Mouse (Mus musculus) kidney, adult 9 months (tissue): Measurements from ENCODE around the gene Dennd5b.
A peak's percentile ranks its signal among the peaks of the same experiment; 100 is the strongest.

ENCODE experiments used
- DNase-seq: peaks from one replicate; pipeline ENCODE4 v3.0.0; 2022

Gene Dennd5b

DNA sequence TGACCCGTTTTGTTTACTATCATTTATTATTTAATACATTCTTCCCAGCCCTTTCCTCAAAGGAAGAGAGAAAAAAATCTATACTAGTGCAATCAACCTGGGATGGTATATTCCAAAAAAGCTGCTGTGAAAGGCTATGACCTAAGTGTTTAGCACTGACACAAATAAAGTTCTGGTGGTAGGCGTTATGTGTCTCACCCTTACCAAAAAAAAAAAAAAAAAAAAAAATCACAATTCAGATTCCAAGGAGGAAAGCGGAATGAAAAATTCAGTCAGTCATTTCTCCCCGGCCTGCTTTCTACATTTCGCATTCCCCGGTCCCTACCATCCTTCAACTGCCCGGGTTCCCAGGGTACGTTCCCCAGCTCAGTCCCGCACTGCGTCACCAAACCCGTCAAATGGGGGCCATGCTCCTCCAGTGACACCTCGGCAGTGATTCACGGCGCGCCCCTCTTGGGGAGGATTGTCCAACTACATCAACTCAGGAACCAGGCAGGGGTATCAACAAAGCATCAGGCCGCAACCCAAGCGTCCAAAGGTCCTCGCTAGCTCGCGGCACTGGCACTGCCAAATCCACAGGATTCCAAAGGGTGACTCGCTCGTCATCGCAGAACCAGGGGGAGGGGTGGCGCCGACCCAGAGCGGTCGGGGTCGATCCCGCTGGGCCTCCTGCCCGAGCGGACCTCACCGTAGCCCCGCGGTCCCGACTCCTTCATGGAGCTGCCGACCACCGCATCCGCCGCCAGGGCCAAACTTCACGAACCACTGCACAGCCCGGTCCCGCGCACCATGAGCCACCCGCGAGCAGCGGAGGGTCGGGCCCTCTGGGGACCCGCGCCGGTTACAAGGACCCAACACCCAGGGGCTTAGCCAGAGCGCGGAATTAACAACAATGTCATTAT, 1.1 kb downstream of the Dennd5b start:
- peak; percentile 91 for DNase-seq

DNA sequence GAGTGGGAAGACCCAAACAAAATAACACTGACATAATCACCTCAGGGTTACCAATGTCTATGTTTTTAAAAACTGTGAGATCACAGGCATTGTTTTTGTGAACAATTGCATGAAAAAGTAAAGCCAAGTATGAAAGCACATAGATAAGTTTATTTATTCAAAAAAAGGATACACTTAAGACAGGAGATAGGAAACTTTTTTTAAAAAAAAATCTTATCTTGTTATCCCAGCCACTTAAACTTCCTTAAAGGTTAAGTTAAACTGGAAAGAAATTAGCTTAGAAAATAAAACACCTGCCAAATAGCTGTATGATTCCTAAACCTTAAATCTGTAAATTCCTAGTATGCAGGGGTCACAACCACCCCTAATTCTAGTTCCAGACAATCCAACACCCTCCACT, 2.5 kb downstream of the Dennd5b start:
- no peak for DNase-seq

DNA sequence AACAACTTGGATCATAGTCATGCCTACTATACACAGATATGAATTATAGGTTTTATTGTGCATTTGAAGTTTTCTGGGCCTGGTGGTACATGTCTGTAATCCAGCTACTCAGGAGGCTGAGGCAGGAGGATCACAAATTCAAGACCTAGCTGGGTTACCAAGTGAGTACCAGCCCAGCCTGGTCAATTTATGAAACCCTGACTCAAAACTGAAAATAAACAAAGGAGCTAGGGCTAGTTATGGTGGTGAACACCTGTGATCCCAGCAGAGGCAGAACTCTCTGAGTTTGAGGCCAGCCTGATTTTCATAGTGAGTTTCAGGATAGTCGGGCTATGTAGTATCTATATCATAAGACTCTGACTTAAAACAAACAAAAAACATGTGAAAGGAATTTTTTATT, 4.2 kb downstream of the Dennd5b start:
- DNase-seq, result no peak

DNA sequence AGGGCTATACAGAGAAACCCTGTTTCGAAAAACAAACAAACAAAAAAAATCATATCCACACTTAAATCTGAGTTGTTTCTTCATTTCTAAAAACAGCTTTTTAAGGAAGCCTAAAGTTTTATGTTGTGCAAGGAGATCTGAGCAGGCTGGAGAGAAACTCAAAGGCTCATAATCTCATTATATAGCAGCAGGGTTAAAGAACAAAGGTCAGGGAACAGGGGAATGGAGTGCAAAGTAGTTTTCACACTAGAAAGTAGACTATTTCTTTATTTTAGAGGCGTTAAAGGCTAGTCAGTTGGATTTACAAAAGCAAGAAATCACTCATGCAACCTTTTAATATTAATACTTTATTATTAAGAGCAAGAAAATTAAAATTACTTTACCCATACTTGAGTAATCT, 5.2 kb downstream of the Dennd5b start:
- peak; percentile 49 for DNase-seq

DNA sequence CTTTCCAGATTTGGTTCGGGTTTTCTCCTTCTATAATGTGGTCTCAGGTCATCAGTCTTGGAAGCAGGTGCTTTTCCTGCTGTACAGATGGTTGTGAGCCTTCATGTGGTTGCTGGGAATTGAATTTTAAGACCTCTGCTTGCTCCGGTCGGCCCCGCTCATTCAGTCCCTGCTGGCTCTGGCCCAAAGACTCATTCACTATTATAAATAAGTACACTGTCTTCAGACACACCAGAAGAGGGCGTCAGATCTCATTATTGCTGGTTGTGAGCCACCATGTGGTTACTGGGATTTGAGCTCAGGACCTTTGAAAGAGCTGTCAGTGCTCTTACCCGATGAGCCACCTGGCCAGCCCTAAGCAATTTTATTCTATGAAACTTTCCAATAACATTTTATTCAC, 6.1 kb downstream of the Dennd5b start:
- no peak for DNase-seq

DNA sequence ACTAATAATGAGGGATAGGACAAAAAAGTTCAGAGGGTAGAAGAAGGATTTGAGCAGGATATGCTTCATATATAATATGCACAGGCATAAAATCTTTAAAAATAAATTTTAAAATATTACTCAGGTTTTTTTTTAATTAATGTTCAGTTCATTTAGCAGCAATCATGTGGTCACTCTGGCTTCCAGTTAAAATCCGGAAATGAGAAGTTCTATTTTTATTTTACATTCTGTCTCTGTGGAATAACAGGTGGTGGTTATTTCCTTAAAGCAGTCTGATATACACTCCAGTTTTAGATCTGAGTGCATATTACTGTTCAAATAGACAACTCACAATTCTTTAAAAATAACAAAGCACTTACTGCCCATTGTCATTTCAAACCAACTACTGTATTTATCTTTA, 6.9 kb downstream of the Dennd5b start:
- no peak for DNase-seq

DNA sequence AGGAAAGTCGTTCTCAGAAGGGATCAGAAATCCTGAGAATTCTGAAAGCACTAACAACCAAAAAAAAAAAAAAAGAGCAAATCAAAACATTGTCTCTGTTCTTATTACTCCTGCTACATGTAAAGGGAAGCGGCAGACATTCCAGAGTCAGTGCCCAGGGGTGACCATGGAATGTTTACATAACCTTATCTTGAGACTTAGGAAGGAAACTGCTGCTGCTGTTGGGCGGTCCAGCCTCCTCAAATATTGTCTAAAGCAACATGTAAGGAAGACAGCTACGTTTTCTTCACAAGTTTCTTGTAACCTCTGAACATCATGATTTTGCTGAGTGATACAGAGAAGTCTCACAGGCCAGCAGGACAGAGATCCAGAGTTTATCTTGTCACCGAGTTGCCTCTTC, 8.0 kb downstream of the Dennd5b start:
- DNase-seq, result peak; percentile 53

DNA sequence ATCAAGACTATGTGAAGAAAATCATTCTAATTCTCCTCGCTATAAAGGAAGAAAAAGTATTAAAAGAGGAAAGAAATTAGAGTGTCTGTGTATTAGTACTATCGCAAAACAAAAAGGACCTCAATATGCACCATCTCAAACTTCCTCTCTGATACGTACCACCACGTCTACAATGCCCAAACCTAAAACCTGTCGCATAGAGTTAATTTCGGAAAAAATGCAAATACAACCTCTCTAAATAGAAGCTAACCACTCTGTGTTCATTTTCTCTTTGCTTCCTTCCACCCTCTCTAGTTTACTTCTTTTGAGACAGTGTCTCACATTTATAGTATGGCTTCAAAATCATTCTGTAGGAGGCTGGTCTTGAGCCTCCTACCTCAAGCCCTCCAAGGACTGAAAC, 9.1 kb downstream of the Dennd5b start:
- no peak for DNase-seq

DNA sequence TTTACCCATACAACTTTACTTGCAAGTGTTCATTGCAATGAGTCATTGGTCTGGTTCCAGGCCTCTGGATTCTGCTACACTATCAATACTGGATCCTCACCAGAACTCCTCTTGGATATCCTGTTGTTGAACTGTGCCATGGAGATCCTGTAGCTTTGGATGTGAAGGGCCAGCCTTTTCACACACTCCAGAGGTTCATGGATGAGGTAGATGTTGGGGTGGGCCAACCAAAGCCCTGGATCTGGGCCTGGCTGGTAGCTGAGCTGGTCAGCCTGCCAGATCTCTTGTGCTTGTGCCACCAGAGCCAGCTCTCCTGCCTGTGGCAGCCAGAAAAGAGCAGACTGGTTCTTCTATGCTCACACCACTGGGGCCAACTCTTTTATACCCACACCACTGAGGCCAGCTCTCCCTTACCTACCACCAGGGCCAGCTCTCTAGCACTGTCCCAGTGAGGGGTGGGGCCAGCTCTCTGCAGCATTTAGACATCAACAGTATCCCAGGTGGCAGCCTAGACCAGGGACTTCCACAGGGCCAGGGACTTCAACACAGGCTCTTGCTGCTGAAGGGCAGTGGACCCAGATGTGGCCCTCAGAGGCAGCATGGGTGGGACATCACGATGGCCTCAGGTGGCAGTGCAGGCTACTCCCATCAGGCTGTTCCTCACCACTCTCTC, 24.2 kb downstream of the Dennd5b start:
- no peak for DNase-seq

DNA sequence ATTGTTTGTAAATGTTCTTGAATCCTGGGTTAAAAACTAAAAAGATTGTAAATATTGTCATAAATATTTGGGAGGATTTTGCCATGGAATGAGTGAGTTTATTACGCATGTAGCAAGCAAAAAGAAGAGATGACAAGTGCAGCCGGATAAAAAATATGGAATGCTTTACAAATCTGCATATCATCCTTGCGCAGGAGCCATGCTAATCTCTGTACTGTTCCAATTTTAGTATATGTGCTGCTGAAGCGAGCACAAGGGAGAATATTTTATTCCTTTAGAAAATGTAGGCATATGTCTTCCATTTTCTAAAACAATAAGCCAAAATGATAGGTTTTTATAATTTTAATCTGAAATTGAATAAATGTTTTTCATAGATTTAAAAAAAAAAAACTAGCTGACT, 27.6 kb downstream of the Dennd5b start:
- no peak for DNase-seq

DNA sequence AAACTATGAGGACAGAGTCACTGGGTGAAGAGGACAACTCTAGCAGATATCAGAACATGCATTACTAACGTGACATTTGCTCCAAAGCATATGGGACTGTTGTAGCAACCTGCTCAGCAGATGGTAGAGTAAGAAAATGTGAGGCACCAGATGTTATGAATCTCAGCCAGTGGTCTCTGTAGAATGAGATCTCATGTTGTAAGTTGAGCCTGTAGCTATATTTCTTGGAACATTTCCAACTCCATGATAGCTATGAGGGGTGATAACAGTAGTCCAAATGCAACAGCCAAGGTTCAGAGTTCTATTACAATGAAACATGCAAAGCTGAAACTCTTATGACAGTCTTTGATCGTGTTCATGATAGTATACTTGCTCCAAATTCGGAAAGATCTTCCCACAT, 28.6 kb downstream of the Dennd5b start:
- DNase-seq, result no peak

DNA sequence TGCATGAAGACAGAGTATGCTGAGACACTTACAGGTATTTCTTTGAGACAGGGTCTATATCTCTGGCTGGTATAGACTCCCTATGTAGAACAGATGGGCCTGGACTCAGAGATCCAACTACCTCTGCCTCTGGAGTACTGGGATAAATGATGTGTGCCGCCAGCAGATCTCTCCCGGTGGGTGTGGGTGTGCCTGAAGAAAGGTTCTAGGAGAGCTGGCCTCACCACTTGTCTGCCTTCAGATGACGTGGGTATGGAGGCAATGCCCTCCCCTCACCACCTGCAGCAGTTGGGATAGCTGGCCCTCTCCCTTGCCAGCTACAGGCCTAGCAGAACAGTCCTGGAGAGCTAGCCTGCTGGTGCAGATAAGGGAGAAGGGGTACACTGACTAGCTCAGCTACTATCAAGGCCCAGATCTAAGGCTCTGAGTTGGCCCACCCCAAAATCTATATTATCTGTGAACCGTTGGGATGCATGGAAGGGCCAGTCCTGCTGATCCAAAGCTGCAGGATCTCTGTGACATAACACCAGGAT, 30.8 kb downstream of the Dennd5b start:
- DNase-seq, result no peak

DNA sequence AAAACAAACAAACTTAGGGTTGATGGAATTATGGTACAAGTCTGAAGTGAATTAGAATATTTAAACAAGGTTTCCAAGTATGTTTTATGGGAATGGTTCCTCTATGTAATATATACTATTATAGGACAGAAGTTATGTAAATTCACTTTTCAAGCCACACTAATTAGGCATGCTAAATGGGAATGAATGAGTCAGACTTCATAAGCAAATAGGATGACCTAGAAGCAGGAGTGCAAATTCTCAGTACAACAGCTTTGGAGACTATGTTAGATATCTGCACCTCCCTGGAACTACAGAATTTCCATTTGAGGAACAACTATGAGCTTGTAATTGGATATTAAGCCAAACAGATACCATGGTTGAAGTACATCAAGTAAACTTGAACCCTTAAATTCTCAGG, 38.1 kb downstream of the Dennd5b start:
- DNase-seq, result no peak

DNA sequence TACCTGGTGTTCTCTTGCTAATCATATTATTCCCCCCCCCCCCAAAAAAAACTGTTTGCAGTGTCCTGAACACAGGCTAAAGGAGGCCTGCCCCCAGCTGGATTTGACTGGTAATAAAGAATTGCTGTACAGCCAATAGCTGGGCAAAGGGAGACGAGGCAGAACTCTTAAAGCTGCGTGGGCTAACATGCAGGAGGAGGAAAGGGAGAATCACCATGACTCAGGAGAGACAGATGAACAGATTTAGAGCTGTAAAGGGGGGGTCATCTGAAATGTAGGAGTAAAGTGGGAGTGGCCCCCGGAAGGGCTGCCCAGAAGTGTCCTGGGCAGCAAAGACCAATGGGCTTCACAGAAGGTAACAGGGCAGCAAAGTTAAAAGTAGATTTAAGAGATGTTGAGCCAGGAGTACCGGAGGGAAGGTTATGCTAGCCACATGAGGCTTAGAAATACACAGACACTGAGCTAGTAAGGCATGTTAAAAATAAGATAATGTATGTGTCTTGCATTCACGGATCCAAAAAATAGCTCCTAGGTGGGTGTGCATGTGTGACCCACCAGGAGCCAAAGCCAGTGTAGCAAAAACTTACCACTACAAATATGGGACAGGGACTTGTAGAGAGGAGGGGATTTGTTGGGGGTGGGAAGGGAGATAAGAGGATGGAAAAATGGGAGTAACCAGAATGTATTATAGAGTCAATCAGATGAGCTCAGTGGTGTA, 40.7 kb downstream of the Dennd5b start:
- no peak for DNase-seq

DNA sequence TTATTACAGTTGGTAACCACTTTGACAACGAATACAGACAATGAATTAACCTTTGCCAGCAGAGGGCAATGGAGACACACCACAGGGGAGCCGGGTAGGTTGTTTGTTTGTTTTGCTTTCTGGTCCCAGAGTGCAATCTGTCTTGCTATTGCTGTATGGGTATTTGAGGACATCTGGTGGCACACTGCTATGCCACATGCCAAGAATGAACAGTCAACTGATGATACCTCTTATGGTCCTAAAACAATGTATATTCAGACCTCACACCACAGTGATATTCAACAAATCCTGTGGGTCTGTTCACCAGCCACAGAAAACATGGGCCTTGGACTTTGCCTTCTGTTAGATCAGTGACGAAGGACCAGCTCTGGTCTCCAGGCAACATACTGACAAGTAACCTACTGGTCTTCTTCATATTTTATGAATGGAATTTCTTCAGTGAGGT, 43.5 kb downstream of the Dennd5b start:
- peak; percentile 71 for DNase-seq

DNA sequence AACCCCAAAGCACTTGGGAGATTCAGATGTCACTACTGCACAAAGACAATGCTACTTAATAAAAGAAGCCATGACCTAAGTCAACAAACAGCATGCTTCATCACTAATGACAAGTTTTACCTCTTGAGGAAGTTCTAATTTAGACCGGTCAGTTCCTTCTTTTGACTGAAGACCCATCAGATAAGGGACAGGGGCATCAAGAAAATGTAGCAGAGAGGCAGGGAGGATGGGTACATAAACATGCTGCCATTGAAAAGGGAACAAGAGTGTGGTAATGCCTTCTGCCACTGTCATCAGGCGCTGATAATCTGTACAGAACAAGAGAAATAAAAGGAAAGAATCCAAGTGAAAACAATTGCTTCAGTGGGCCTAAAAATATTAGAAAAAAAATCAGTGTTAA, 46.7 kb downstream of the Dennd5b start:
- no peak for DNase-seq

DNA sequence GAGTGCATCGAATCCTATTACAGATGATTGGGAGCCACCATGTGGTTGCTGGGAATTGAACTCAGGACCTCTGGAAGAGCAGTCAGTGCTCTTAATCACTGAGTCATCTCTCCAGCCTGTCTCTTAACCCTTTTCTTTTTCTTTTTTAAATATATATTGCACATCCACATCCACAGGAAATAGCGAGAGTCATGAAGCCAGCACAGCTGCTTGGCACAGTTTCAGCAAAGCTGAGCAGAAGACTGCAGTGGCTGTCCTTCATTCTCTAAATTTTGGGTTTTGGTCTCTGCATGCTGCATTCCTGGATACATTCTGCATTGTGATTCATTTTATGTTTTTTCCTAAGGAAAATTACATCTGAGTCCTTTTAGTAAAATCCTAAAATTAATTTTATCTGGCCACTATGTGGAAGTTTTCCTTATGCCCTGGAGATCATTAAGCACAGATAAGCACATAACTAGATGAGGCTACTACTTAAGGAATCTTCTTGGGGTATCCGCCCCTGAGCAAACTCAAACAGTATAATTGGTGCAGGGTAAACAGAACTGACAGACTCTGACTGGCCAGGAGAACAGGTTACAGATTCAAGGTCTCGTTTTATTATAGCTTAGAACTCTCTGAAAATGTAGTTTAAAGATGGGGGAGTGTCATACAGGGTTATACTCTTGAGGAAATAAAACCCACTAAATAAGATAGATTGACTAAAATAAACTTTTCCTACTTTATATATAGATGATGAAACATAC, 50.3 kb downstream of the Dennd5b start:
- DNase-seq, result no peak

DNA sequence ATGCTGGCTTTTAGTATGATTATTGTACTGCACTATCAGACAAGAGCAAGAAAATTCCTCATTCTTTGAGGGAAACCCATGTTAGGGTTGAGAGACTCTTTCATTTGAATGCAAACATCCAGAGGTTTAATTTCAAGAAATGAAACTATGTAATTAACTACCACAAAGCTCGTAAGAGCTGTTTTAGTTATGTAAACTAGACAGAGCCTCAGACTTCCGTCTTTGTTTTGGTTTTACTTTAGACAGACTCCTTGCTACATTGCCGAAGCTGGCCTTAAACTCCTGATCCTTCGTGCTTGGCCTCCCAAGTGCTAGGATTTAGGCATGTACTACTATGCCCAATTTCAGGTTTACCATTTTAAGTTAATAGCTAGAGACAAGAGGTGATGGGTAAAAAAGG, 61.4 kb downstream of the Dennd5b start:
- DNase-seq, result no peak

DNA sequence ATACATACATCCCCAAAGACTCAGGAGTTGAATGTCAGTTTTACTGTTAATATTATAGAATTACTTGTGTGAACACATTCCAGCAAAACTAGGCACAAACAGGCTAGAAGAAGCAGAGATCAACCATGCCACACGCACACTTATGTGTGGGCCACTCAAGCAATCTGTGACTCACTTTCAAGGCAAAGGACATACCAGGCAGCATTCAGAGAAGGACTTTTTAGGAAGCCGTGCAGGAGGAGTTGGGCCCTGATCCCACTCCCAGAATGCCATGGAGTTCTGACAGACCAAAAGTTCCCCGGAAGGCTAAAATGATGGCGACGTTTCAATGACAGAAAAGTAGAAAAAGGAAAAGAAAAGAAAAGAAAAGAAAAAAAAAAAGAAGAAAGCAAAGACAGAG, 69.3 kb downstream of the Dennd5b start:
- DNase-seq, result no peak

DNA sequence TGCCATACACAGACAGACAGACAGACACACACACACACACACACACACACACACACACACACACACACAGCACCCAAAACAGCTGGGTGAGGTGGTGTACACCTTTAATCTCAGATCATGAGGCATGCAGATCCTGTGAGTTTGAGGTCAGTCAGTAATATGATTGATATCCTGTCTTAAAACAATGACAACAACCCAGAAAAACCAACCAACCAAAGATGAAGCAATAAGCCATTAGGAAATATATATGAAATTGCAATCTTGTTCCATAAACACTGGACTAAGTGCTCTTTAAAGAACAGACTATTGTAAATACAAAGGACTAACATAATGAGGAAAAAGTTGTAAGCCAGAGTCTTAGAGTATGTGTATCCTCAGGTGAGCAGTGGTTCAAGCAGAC, 70.1 kb downstream of the Dennd5b start:
- no peak for DNase-seq

DNA sequence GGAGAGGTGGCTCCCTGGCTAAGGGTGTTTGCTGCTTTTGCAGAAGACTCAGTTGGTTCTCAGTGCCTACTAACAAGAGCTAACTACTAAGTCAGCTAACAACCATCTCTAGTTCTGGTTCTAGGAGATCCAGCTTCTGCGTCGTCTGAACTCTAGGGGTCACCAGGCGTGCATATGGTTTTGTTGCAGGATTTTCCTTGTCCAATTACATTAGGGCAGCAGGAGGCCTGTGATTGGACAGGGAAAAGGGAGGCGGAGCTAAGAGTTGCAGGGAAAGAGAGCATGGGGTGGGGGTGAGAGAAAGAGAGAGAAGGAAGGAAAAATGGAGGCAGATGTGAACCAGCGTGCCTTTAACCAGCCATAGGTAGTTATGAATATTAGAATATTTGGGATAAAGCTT, 83.0 kb downstream of the Dennd5b start:
- DNase-seq, result no peak

DNA sequence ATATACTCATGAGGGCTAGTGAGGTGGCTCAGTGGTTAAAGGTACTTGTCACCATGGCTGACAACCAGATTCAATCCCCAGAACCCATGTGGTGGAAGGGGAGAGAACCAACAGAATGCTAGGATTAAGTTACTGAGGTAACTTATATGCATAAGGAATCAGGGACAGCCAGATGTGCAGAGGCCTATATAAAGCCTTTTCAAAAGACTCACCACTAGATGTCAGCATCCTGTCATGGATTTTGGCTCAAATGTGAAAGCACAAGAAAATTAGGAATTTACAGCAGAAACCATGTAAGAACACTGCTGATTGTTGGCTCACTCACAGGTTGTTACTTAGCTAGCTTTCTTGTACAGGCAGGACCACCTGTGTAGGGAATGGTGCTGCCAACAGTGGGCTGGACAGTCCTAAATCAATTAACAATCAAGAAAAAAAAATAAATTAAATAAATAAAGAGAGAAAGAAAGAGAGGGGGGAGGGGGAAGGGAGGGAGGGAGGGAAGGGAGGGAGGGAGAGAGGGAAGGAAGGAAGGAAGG, 90.6 kb downstream of the Dennd5b start:
- peak; percentile 45 for DNase-seq

DNA sequence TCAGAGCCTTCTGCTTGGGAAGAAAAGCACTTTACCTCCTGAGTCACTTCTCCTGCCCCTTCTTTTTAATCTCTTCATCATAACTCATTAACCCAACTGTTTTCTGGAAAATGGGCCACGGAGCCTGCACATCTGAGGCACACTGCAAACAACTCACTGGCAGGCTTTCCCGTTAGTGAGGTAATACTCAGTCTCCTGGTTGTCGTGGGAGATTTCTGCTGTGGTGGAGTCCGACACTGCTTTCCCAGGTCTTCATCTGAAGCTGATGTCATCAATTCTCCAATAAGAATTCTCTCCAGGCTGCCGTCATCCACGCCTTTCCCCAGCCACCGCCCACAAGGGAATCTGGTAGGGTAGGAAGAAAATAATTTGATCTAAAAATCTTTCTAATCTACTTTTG, 96.5 kb downstream of the Dennd5b start:
- DNase-seq, result no peak
